18 mouse cellular contexts compared by ENCODE assay signal in the genomic region with DNA sequence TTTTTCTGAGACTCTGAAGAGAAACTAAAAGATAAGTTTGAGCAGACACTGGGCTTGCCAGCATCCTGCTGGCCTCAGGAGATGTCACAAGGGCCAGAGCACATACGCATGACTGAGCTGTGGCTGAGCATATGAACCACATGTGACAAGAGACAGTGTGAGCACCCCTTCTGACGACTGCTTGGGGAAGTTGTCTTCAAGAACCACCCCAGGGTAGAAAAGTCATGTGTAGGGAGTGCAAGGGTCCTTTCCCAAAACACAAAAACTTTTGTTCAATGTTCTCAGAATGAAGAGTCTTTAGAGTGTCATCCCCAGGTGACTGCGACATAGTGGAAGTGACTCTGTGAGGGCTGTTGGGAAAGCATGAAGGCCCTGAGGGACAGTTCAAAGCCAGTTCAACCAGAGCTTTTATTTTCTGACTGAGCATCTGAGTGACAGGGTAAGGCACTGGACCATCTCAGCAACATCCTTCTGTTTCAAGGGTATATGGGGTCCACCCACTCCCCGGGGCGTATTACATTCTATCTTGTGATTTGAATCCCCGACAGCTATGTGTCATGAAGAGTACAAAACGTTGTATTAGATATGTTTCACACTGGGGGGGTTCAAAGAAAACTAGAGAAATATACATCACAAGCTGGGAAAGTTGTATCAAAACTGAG. TPM values are rescaled to one million over a fixed set of nuclear protein-coding genes. Genes with fewer than 3 reads are reported as not detected.
DNase-seq lines count a peak whose midpoint lies in the region; ATAC-seq and TF ChIP-seq lines count a peak whose summit lies in the region.
"Had no signal": no experiment of that assay in that cellular context is flagged by ENCODE, and none has a peak within 500 bp of the region (broad histone marks: within the 10 kb centered on the region; RNA-seq: fewer than 3 reads in every experiment).

No protein-coding gene starts in this region.

- no peak for DNase-seq in hindbrain, postnatal 0 days (ENCODE audit: low spot score)
- peak; percentile 80 for DNase-seq in A20 (ENCODE audit: low read depth, low spot score)
- DNase-seq in retina, embryonic 14.5 days (ENCODE audit: low spot score), result peak; percentile 42
- no peak for DNase-seq in urinary bladder, postnatal 10 days (ENCODE audit: low spot score)
- no peak for DNase-seq in forebrain, embryonic 14.5 days (ENCODE audit: low spot score)
- DNase-seq in right cerebral cortex, postnatal 10 days (ENCODE audit: low spot score in 2 of 2), result no peak
- DNase-seq: adrenal gland, postnatal 36 days; cerebellum, adult 2 months; kidney, postnatal 14 days; right cerebral cortex, postnatal 4 days; thymus, adult 18-20 months had no signal

- no peaks in the 10 kb centered on the region for H3K36me3 ChIP-seq in hindbrain, postnatal 0 days (ENCODE audit: insufficient read depth, low read length)
- H3K36me3 ChIP-seq in hindbrain, embryonic 13.5 days, result no peaks in the 10 kb centered on the region
- no peaks in the 10 kb centered on the region for H3K36me3 ChIP-seq in forebrain, embryonic 14.5 days (ENCODE audit: control insufficient read depth, insufficient read depth, low read length)
- H3K36me3 ChIP-seq: embryonic facial prominence, embryonic 12.5 days; forebrain, embryonic 12.5 days; midbrain, embryonic 15.5 days had no signal

- H3K27ac ChIP-seq in hindbrain, postnatal 0 days, result no peak overlapping the region
- no peak overlapping the region for H3K27ac ChIP-seq in hindbrain, embryonic 13.5 days
- peak overlapping the region; percentile 51 for H3K27ac ChIP-seq in brown adipose tissue, adult 24 weeks (replicated peaks; ENCODE audit: low read depth, low read length)
- H3K27ac ChIP-seq in forebrain, embryonic 14.5 days (ENCODE audit: low read depth, low read length), result no peak overlapping the region
- H3K27ac ChIP-seq: embryonic facial prominence, embryonic 12.5 days; forebrain, embryonic 12.5 days; left cerebral cortex, adult 2 months; midbrain, embryonic 15.5 days had no signal

- WGBS in hindbrain, postnatal 0 days, result 78% methylated on average over 7 of the region's 7 CpGs
- 78% methylated on average over 7 of the region's 7 CpGs for WGBS in hindbrain, embryonic 13.5 days
- WGBS in forebrain, embryonic 14.5 days, result 87% methylated on average over 7 of the region's 7 CpGs

- H3K4me1 ChIP-seq in hindbrain, postnatal 0 days (ENCODE audit: insufficient read depth, low read length), result no peaks in the 10 kb centered on the region
- peaks cover 10% of the 10 kb centered on the region for H3K4me1 ChIP-seq in hindbrain, embryonic 13.5 days (replicated peaks)
- H3K4me1 ChIP-seq in brown adipose tissue, adult 24 weeks (ENCODE audit: control insufficient read depth, insufficient read depth, insufficient read length, low read length), result peaks cover 29% of the 10 kb centered on the region
- H3K4me1 ChIP-seq in forebrain, embryonic 14.5 days (ENCODE audit: control insufficient read depth, insufficient read depth, low read length), result no peaks in the 10 kb centered on the region
- H3K4me1 ChIP-seq: midbrain, embryonic 15.5 days had no signal

- H3K9me3 ChIP-seq in hindbrain, postnatal 0 days (ENCODE audit: low read length), result no peaks in the 10 kb centered on the region
- H3K9me3 ChIP-seq in hindbrain, embryonic 13.5 days, result no peaks in the 10 kb centered on the region
- H3K9me3 ChIP-seq in forebrain, embryonic 14.5 days (replicated peaks; ENCODE audit: control insufficient read depth, low read length), result no peaks in the 10 kb centered on the region
- H3K9me3 ChIP-seq: embryonic facial prominence, embryonic 12.5 days; forebrain, embryonic 12.5 days; midbrain, embryonic 15.5 days had no signal

- H3K4me3 ChIP-seq in hindbrain, postnatal 0 days (ENCODE audit: low read length), result no peak overlapping the region
- H3K4me3 ChIP-seq in hindbrain, embryonic 13.5 days, result no peak overlapping the region
- H3K4me3 ChIP-seq in brown adipose tissue, adult 24 weeks (ENCODE audit: insufficient read depth, low read depth, low read length), result no peak overlapping the region
- no peak overlapping the region for H3K4me3 ChIP-seq in forebrain, embryonic 14.5 days (ENCODE audit: low read depth, low read length)
- H3K4me3 ChIP-seq: embryonic facial prominence, embryonic 12.5 days; forebrain, embryonic 12.5 days; left cerebral cortex, adult 2 months; midbrain, embryonic 15.5 days had no signal

- no peak overlapping the region for H3K9ac ChIP-seq in hindbrain, postnatal 0 days (replicated peaks; ENCODE audit: low read length)
- no peak overlapping the region for H3K9ac ChIP-seq in hindbrain, embryonic 13.5 days
- H3K9ac ChIP-seq in forebrain, embryonic 14.5 days (ENCODE audit: low read length), result no peak overlapping the region
- H3K9ac ChIP-seq: embryonic facial prominence, embryonic 12.5 days; forebrain, embryonic 12.5 days; midbrain, embryonic 15.5 days had no signal

- no peak for TF ChIP-seq CTCF in hindbrain, postnatal 0 days (IDR thresholded peaks at IDR 0.05; ENCODE audit: low read depth)

- H3K27me3 ChIP-seq in hindbrain, postnatal 0 days (ENCODE audit: insufficient read depth, low read length), result no peaks in the 10 kb centered on the region
- no peaks in the 10 kb centered on the region for H3K27me3 ChIP-seq in hindbrain, embryonic 13.5 days
- H3K27me3 ChIP-seq in forebrain, embryonic 14.5 days (replicated peaks; ENCODE audit: control insufficient read depth, insufficient read depth, low read length), result no peaks in the 10 kb centered on the region
- H3K27me3 ChIP-seq: embryonic facial prominence, embryonic 12.5 days; forebrain, embryonic 12.5 days; midbrain, embryonic 15.5 days had no signal

- H3K4me2 ChIP-seq in hindbrain, postnatal 0 days (ENCODE audit: low read depth, low read length), result no peak overlapping the region
- H3K4me2 ChIP-seq in hindbrain, embryonic 13.5 days, result no peak overlapping the region
- no peak overlapping the region for H3K4me2 ChIP-seq in forebrain, embryonic 14.5 days (ENCODE audit: low read length)
- H3K4me2 ChIP-seq: embryonic facial prominence, embryonic 12.5 days; forebrain, embryonic 12.5 days; midbrain, embryonic 15.5 days had no signal

- ATAC-seq in hindbrain, postnatal 0 days, result peak; percentile 32; the same call in 1 of the 2 replicates
- ATAC-seq in hindbrain, embryonic 13.5 days (ENCODE audit: low FRiP score), result no peak
- no peak for ATAC-seq in forebrain, embryonic 14.5 days
- ATAC-seq: hindbrain, embryonic 16.5 days; midbrain, embryonic 15.5 days had no signal

RNA-seq across cellular contexts. Expression of a gene that starts 35.4 kb away (rescaled TPM):
- 29.1 and 39.5 TPM in 2 replicates for total RNA-seq in hindbrain, postnatal 0 days (2014; rRNA removed)
- 11.4 and 12.0 TPM in 2 replicates for polyA plus RNA-seq in hindbrain, postnatal 0 days (2015; fragmentation: Nextera tagmentation; extraction: Ambion mirVana)
- polyA plus RNA-seq in hindbrain, embryonic 13.5 days (2015; fragmentation: Nextera tagmentation; extraction: Ambion mirVana), result 14.6 and 14.9 TPM in 2 replicates
- 21.6 and 23.3 TPM in 2 replicates for polyA plus RNA-seq in brown adipose tissue, adult 24 weeks (2012; ENCODE audit: insufficient read depth, insufficient read length, missing spikeins)
- 9.4 and 12.1 TPM in 2 replicates for polyA plus RNA-seq in forebrain, embryonic 14.5 days (2014; fragmentation: Nextera tagmentation; extraction: Ambion mirVana)

Comparison
In these comparisons a context has a peak if more than half of its experiments do, and no peak if none do; other contexts are left out.
1. DNase-seq: peak in A20 (single experiment) and retina, embryonic 14.5 days (single experiment); none in hindbrain, postnatal 0 days (single experiment), urinary bladder, postnatal 10 days (single experiment), forebrain, embryonic 14.5 days (single experiment) and right cerebral cortex, postnatal 10 days (0 of 2).